Mouse (Mus musculus): ENCODE measurements around the gene Gm20403. TPM values are rescaled to one million over a fixed set of nuclear protein-coding genes. Genes with fewer than 3 reads are reported as not detected.
A peak's percentile ranks its signal among the peaks of the same experiment; 100 is the strongest.
"Not testable (repeated sequence)": the region's sequence is repeated elsewhere in the genome, so short reads cannot be mapped to it uniquely, and the experiment has no call there.

Gm20403 gene
- total RNA-seq, 2 experiments from 2014 or later, result not detected

- DNase-seq, result no peak
Measured at GRCm38 (mm10) chr12:54993246-54994067, 7.1 kb upstream of the Gm20403 start.

DNA sequence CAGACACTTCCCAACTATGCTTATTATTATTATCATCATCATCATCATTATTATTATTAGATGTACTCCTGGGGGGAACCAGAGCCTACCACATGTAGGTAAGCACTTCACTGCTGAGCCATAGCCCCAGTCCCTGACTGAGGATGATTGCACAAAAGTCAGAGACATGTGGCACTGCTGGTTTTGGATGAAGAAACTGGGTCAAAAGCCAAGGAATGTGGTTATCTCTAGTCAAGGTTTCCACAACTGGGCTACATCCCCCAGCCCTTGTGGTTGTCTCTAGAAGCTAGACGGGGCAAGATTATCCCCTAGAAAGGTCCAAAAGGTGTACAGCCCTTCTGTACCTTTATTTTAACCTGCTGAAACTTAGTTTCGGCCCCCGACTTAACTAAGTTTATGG lies 6.5 kb upstream of the Gm20403 start:
- no peak for DNase-seq

GRCm38 (mm10) chr12:54988323-54988850 lies 2.1 kb upstream of the Gm20403 start:
- no peak for DNase-seq

DNA sequence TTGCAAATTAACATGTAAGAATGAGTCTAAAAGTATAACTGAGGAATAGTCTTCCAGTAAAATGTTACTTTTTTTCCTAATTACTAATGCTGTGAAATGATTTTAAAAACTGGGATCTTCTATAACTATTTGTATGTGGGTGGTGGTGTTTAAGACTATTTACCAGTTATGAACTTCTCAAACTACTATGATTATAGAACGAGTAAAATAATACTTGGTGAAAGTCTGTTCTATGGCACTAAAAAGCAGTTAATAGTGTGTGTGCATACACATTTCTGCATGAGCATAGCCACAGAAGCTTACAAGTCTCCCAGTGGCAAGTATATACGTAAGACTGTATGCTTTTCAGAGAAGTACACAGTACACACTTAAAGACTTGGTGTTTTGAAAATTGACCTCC lies 827 bp upstream of the Gm20403 start:
- DNase-seq, result no peak

- peak; percentile 17 to 39 for DNase-seq
Measured at GRCm38 (mm10) chr12:54985257-54986051, 875 bp downstream of the Gm20403 start.

DNA sequence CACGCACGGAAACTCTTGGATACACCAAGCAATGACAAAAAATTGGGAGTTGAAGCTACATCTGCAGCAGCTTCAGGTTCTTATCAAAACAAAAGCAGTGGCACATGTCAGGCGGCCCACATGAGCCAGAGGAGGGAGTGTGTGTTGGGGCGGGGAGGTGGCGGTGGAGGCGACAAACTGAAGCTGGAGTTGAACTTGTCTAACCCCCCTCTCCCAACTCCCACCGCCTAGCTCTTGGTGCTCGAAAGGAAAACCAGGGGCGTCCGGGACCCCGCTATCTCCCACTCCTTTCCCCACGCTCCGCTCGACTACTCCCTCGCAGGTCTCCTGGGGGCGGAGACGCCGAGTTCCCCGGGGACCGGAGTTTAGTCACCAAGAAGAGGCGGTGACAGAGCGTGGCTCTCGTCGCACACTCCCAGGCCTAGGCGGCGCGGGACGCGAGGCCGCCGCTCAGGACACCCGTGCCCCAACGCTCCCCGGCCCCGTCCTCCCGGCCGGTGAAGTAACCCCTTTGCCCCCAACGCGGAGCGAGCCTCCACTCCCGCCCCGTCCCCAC lies 1.6 kb downstream of the Gm20403 start:
- peak; percentile 20 to 34 for DNase-seq

- no peak for DNase-seq
Measured at GRCm38 (mm10) chr12:54982935-54983715, 3.2 kb downstream of the Gm20403 start.

- DNase-seq, result no peak
Measured at GRCm38 (mm10) chr12:54981962-54982361, 4.4 kb downstream of the Gm20403 start.

- no peak for DNase-seq
Measured at GRCm38 (mm10) chr12:54980939-54981338, 5.4 kb downstream of the Gm20403 start.

DNA sequence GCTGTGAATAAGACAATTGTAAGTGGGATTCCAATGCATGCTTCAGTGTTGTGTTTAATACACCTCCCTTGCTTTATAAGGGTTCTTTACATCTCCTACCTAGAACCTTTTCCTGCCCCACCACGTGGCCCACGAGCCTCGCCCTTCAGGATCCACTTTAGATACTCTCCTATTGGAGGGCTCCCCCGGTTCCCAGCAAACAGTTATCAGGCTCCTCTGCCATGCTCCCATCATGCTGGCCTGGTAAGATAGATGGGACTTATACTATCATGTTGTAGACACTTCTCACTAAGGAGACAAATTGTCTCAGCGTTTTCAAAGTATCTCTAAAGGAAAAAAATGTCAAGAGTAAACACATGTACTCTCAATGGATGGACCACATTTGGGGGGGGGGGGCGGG lies 5.8 kb downstream of the Gm20403 start:
- no peak for DNase-seq

DNA sequence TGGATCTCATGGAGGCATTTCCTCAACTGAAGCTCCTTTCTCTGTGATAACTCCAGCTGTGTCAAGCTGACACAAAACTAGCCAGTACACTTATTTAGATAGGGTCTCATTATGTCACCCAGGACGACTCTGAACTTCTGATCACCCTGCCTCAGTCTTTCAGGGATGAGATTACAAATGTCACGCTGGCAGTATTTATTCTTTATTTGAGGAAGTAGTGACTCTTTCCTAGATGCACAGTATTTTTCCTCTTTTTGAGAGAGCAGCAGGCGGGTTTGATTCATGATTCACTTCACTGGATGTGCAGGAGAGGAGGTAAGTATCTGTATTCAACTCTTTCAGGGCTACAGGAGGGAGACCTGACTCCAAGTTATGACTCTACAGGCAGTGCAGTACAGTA lies 17.3 kb downstream of the Gm20403 start:
- no peak for DNase-seq

DNA sequence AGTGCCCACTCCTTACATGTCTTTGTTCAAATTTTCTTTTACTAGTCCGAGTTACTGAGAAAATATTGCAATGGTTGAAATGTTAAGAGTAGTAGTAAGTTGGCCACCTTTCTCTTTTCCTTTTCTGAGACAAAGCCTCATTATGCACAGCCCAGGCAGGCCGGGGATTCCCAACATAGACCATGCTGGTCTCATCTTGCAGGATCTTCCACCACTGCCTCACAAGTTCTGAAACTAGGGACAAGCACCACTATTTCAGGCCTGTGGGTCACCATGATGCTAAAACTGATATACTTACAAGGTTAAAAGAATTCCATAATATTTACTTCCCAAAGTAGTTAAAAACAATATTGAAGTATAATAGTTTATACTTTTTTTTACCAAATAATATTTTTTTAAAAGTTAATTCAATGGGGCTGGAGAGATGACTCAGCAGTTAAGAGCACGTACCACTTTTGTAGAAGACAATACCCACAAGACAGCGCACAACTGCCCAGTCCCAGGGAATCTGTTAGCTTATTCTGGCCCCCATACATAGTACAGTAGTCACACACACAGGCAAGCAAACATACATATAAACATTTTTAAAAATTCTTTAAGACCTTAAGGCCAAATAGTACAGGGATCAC lies 20.7 kb downstream of the Gm20403 start:
- no peak for DNase-seq

DNA sequence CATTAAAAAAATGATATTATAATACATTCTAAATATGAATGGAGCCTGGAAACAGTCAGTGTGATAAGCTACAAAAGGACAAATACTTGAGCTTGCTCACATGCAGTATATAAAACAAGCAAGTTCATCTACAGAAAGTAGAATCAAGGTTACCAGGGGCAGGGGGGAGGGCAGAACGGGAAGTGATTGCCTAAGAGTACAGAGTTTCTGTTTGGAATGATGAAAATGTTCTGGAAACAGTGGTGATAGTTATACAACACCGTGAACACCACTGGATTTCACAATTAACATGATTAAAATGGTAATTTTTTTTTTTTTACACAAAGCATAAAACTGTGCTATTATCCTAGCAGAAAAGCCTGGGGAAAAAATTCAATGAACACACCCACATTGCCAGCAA lies 26.8 kb downstream of the Gm20403 start:
- no peak for DNase-seq

DNA sequence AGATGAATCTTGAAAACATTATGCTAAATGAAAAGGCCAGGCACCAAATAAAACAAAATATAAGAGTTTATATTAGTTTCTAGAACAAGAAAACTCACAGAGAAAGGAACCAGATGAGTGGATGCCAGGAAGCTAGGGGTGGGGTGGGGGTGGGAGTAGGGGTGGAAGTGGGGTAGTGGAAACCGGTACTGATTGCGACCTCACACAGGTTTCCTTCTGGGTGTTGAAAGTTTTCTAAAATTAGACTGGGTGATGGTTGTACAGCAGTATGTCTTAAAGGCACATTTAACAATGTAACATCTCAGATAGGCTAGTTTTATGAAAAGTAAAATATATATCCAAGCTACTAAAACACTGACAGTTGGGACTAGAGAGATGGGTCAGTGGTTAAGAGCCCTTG lies 29.4 kb downstream of the Gm20403 start:
- no peak for DNase-seq

- DNase-seq, result no peak
Measured at GRCm38 (mm10) chr12:54956457-54956856, 29.9 kb downstream of the Gm20403 start.

DNA sequence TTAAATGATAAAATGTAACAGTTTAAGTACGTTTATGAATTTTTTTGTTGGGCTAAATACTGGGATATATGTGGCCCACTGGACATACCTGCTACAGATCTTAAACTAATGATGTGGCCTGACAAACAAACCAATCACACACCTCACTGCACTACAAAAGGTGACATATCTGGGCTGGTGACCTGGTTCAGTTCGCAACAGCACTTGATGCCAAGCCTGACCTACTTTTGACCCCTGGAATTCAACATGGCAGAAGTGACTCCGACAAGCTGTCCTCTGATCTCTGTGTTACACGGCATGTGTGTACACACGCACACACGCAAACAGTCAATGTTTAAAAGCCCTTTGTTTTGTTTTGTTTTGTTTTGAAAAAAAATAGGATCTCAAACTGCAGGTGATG lies 40.2 kb downstream of the Gm20403 start:
- no peak for DNase-seq

- not testable (repeated sequence) for DNase-seq
Measured at GRCm38 (mm10) chr12:54942586-54943157, 43.7 kb downstream of the Gm20403 start.

- not testable (repeated sequence) for DNase-seq
Measured at GRCm38 (mm10) chr12:54937581-54938343, 48.6 kb downstream of the Gm20403 start.
